Comparison of ENCODE assay signal across 8 mouse cellular contexts in genomic region chr13:67451172-67452020, GRCm38 (mm10). TPM values are rescaled to one million over a fixed set of nuclear protein-coding genes. Genes with fewer than 3 reads are reported as not detected.
A peak's percentile ranks its signal among the peaks of the same experiment; 100 is the strongest.
DNase-seq lines count a peak whose midpoint lies in the region; ATAC-seq lines count a peak whose summit lies in the region.

TSS of gene Zfp874a (minus strand) at chr13:67451624.

- WGBS in hindbrain, embryonic 12.5 days = 1% methylated on average over 20 of the region's 20 CpGs

- no peak within 1 kb of the TSS for H3K27ac ChIP-seq in hindbrain, embryonic 12.5 days

- H3K4me1 ChIP-seq in hindbrain, embryonic 12.5 days = no peaks in the 10 kb centered on the region

- H3K4me2 ChIP-seq in hindbrain, embryonic 12.5 days (replicated peaks) = peak within 1 kb of the TSS; percentile 77

- peak; percentile 83 for DNase-seq in Muller cell, postnatal 12 days (ENCODE audit: inconsistent ontology term)
- DNase-seq in cerebellum, postnatal 10 days = peak; percentile 88 to 93
- DNase-seq in frontal cortex, postnatal 10 days (ENCODE audit: low spot score in 2 of 2) = peak; percentile 74 to 83
- peak; percentile 80 to 96 for DNase-seq in layer of hippocampus, postnatal 14 days (ENCODE audit: low spot score in 2 of 2)
- peak; percentile 92 for DNase-seq in lung, postnatal 14 days
- DNase-seq in retina, adult 2 months (ENCODE audit: low read depth, low spot score) = peak; percentile 65
- DNase-seq in thymus, postnatal 36 days = peak; percentile 84 to 87

- H3K36me3 ChIP-seq in hindbrain, embryonic 12.5 days = 0 out of 2 replicates have a peak, but pooled peaks cover 3% of the 10 kb centered on the region

- H3K9me3 ChIP-seq in hindbrain, embryonic 12.5 days (replicated peaks) = no peaks in the 10 kb centered on the region

- peak within 1 kb of the TSS; percentile 53 for H3K4me3 ChIP-seq in hindbrain, embryonic 12.5 days

- H3K27me3 ChIP-seq in hindbrain, embryonic 12.5 days = no peaks in the 10 kb centered on the region

- peak within 1 kb of the TSS; percentile 60 for H3K9ac ChIP-seq in hindbrain, embryonic 12.5 days

- ATAC-seq in hindbrain, embryonic 12.5 days (ENCODE audit: low FRiP score) = peak; percentile 97

RNA-seq across cellular contexts. Expression of gene Zfp874a, which starts in this region (rescaled TPM):
- polyA plus RNA-seq in hindbrain, embryonic 12.5 days (2016; fragmentation: Nextera tagmentation; extraction: Ambion mirVana) = 7.1 and 8.3 TPM in 2 replicates
- 10 to 100 TPM; 11.5 to 11.7 TPM for total RNA-seq in layer of hippocampus, postnatal 14 days (2021)
